ENCODE assay signal across 18 mouse cellular contexts in the genomic region with DNA sequence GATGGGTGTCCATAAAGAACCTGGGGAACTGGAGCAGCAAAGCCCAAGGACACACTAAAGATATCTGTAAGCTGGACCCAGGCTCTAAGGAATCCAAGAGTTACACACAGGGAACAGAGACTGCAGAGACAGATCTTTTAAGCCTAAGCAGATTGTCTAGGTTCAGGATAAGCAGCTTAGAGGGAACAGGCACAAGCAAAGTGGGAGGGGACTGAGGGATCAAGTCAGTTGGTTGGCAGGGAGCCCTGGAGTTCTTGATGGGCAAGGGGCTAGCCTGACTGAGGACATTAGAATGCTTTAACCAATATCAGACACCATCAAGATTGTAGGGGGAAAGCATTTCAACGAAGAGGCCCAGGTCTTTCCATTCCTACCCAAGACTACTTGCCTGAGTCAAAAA. TPM values are rescaled to one million over a fixed set of nuclear protein-coding genes. Genes with fewer than 3 reads are reported as not detected.
DNase-seq lines count a peak whose midpoint lies in the region; ATAC-seq and TF ChIP-seq lines count a peak whose summit lies in the region.
"Had no signal": no experiment of that assay in that cellular context is flagged by ENCODE, and none has a peak within 500 bp of the region (broad histone marks: within the 10 kb centered on the region; RNA-seq: fewer than 3 reads in every experiment).

No protein-coding gene starts in this region.

- no peak for ATAC-seq in liver, embryonic 13.5 days (ENCODE audit: low read depth)
- ATAC-seq in liver, embryonic 11.5 days (replicated peaks; ENCODE audit: low FRiP score), result no peak
- ATAC-seq: forebrain, embryonic 13.5 days had no signal

- peak overlapping the region; percentile 33 for H3K9ac ChIP-seq in liver, embryonic 13.5 days
- H3K9ac ChIP-seq in liver, embryonic 11.5 days (ENCODE audit: low read depth, low read length), result no peak overlapping the region
- H3K9ac ChIP-seq in MEL (ENCODE audit: control insufficient read depth, low read depth, low read length, poor library complexity, severe bottlenecking), result no peak overlapping the region; the same call in 1 of the 2 replicates
- H3K9ac ChIP-seq: forebrain, embryonic 13.5 days; limb, embryonic 13.5 days; lung, embryonic 14.5 days; neural tube, embryonic 15.5 days had no signal

- no peaks in the 10 kb centered on the region for H3K9me3 ChIP-seq in liver, embryonic 13.5 days (replicated peaks)
- H3K9me3 ChIP-seq in liver, embryonic 11.5 days (ENCODE audit: control insufficient read depth, low read length), result no peaks in the 10 kb centered on the region
- H3K9me3 ChIP-seq in MEL (replicated peaks; ENCODE audit: insufficient read depth, low read length), result no peaks in the 10 kb centered on the region
- H3K9me3 ChIP-seq: forebrain, embryonic 13.5 days; hindbrain, embryonic 10.5 days; limb, embryonic 13.5 days; neural tube, embryonic 15.5 days had no signal

- H3K36me3 ChIP-seq in liver, embryonic 13.5 days, result no peaks in the 10 kb centered on the region
- no peaks in the 10 kb centered on the region for H3K36me3 ChIP-seq in liver, embryonic 11.5 days (ENCODE audit: control insufficient read depth, insufficient read depth, low read length)
- peaks cover 0 to 47% of the 10 kb centered on the region in 2 experiments; a peak in 3 of 4 replicates for H3K36me3 ChIP-seq in MEL (ENCODE audit: control insufficient read depth in 1 of 2, insufficient read depth in 2 of 2, low read length in 2 of 2)
- H3K36me3 ChIP-seq in kidney, adult 2 months (ENCODE audit: control insufficient read depth, insufficient read depth, low read length), result no peaks in the 10 kb centered on the region
- H3K36me3 ChIP-seq: hindbrain, embryonic 10.5 days; limb, embryonic 13.5 days; neural tube, embryonic 15.5 days had no signal

- TF ChIP-seq RAD21 in MEL (IDR thresholded peaks at IDR 0.05; ENCODE audit: low read depth, low read length), result no peak

- H3K27ac ChIP-seq in liver, embryonic 13.5 days, result peak overlapping the region; percentile 98; the same call in 1 of the 2 replicates
- H3K27ac ChIP-seq in liver, embryonic 11.5 days (ENCODE audit: low read depth, low read length), result no peak overlapping the region
- H3K27ac ChIP-seq in MEL (ENCODE audit: control insufficient read depth, low read depth, low read length), result peak overlapping the region; percentile 43; the same call in 1 of the 2 replicates
- no peak overlapping the region for H3K27ac ChIP-seq in kidney, adult 2 months (ENCODE audit: insufficient read depth, low read depth, low read length)
- H3K27ac ChIP-seq: forebrain, embryonic 13.5 days; hindbrain, embryonic 10.5 days; limb, embryonic 13.5 days; neural tube, embryonic 15.5 days had no signal

- TF ChIP-seq CTCF in MEL (IDR thresholded peaks at IDR 0.05 in 2 of 3, conservative IDR thresholded peaks at IDR 0.05 in 1 of 3; ENCODE audit: control insufficient read depth in 1 of 3, insufficient read depth in 1 of 3, low read depth in 2 of 3, low read length in 3 of 3, poor library complexity in 1 of 3, severe bottlenecking in 1 of 3), result no peak
- TF ChIP-seq CTCF in kidney, adult 2 months (conservative IDR thresholded peaks at IDR 0.05; ENCODE audit: insufficient read depth, insufficient read length, low read depth, low read length), result no peak

- H3K79me2 ChIP-seq in MEL (ENCODE audit: control insufficient read depth, insufficient read depth, low read length, poor library complexity), result no peaks in the 10 kb centered on the region

- TF ChIP-seq POLR2A in MEL (IDR thresholded peaks at IDR 0.05; ENCODE audit: control insufficient read depth in 1 of 2, insufficient read depth in 1 of 2, low read depth in 1 of 2, low read length in 2 of 2, poor library complexity in 1 of 2), result no peak
- no peak for TF ChIP-seq POLR2A in kidney, adult 2 months (IDR thresholded peaks at IDR 0.05; ENCODE audit: low read depth, low read length)

- DNase-seq in adrenal gland, adult 2 months, result peak; percentile 50
- no peak for DNase-seq in adrenal gland, postnatal 14 days
- no peak for DNase-seq in liver, embryonic 13.5 days
- DNase-seq in liver, embryonic 11.5 days (ENCODE audit: low spot score), result no peak
- peak; percentile 49 for DNase-seq in MEL (ENCODE audit: low read depth, low spot score)
- peak; percentile 37 for DNase-seq in retina, embryonic 14.5 days (ENCODE audit: low spot score)
- DNase-seq in kidney, adult 2 months, result no peak
- DNase-seq: cerebellum, adult 9-10 months; kidney, adult 11 months; kidney, postnatal 4 days; lung, embryonic 14.5 days; thymus, postnatal 25 days had no signal

- no peak for TF ChIP-seq EP300 in MEL (IDR thresholded peaks at IDR 0.05; ENCODE audit: low read depth in 1 of 2, low read length in 2 of 2)

- no peak overlapping the region for H3K4me2 ChIP-seq in liver, embryonic 13.5 days
- no peak overlapping the region for H3K4me2 ChIP-seq in liver, embryonic 11.5 days
- H3K4me2 ChIP-seq: forebrain, embryonic 13.5 days; limb, embryonic 13.5 days; lung, embryonic 14.5 days; neural tube, embryonic 15.5 days had no signal

- H3K4me3 ChIP-seq in liver, embryonic 13.5 days (replicated peaks), result no peak overlapping the region
- H3K4me3 ChIP-seq in liver, embryonic 11.5 days (ENCODE audit: low read depth, low read length), result no peak overlapping the region
- H3K4me3 ChIP-seq in MEL (ENCODE audit: control insufficient read depth in 1 of 2, insufficient read depth in 1 of 2, low read depth in 2 of 2, low read length in 2 of 2), result no peak overlapping the region; a peak in 1 of 4 replicates
- no peak overlapping the region for H3K4me3 ChIP-seq in kidney, adult 2 months (ENCODE audit: insufficient read depth, low read depth, low read length)
- H3K4me3 ChIP-seq: forebrain, embryonic 13.5 days; hindbrain, embryonic 10.5 days; limb, embryonic 13.5 days; neural tube, embryonic 15.5 days had no signal

- H3K27me3 ChIP-seq in liver, embryonic 13.5 days, result no peaks in the 10 kb centered on the region
- no peaks in the 10 kb centered on the region for H3K27me3 ChIP-seq in liver, embryonic 11.5 days (replicated peaks; ENCODE audit: control insufficient read depth, insufficient read depth, low read length)
- H3K27me3 ChIP-seq in MEL (ENCODE audit: control insufficient read depth in 1 of 2, insufficient read depth in 2 of 2, low read length in 2 of 2), result no peaks in the 10 kb centered on the region
- H3K27me3 ChIP-seq in kidney, adult 2 months (replicated peaks; ENCODE audit: control insufficient read depth, insufficient read depth, low read length), result no peaks in the 10 kb centered on the region
- H3K27me3 ChIP-seq: forebrain, embryonic 13.5 days; limb, embryonic 13.5 days; neural tube, embryonic 15.5 days had no signal

- peaks cover 82% of the 10 kb centered on the region for H3K4me1 ChIP-seq in liver, embryonic 13.5 days (replicated peaks)
- peaks cover 56% of the 10 kb centered on the region for H3K4me1 ChIP-seq in liver, embryonic 11.5 days (replicated peaks; ENCODE audit: control insufficient read depth, insufficient read depth, low read length)
- H3K4me1 ChIP-seq in MEL (ENCODE audit: control insufficient read depth in 1 of 2, insufficient read depth in 2 of 2, low read length in 2 of 2), result peaks cover 28 to 53% of the 10 kb centered on the region in 2 experiments
- H3K4me1 ChIP-seq in kidney, adult 2 months (ENCODE audit: control insufficient read depth, insufficient read depth, low read length), result no peaks in the 10 kb centered on the region
- H3K4me1 ChIP-seq: neural tube, embryonic 15.5 days had no signal

- 74% methylated on average over 1 of the region's 1 CpGs for WGBS in liver, embryonic 13.5 days (ENCODE audit: insufficient replicate concordance)
- WGBS in liver, embryonic 11.5 days, result 67% methylated on average over 1 of the region's 1 CpGs
- 80% methylated on average over 1 of the region's 1 CpGs for WGBS in kidney, adult 2 months

RNA-seq across cellular contexts. Expression of a gene that starts 1.6 kb away (rescaled TPM):
- total RNA-seq in adrenal gland, adult 2 months (2021), result 10 to 100 TPM; 12.3 to 13.1 TPM
- 7.9 and 10.1 TPM in 2 replicates for polyA plus RNA-seq in adrenal gland, adult 2 months (2012; rRNA removed)
- 9.8 and 12.6 TPM in 2 replicates for total RNA-seq in adrenal gland, postnatal 14 days (2021)
- 2.6 and 3.1 TPM in 2 replicates for polyA plus RNA-seq in liver, embryonic 13.5 days (2015; fragmentation: Nextera tagmentation; extraction: Ambion mirVana)
- 4.2 and 5.4 TPM in 2 replicates for polyA plus RNA-seq in liver, embryonic 11.5 days (2014; fragmentation: Nextera tagmentation; extraction: Ambion mirVana)
- total RNA-seq in MEL (2012; rRNA removed), result 4.7 and 6.4 TPM in 2 replicates
- polyA plus RNA-seq in MEL (2012; ENCODE audit: insufficient read depth in 1 of 2, insufficient read length in 2 of 2, low read depth in 1 of 2, low replicate concordance in 2 of 2, missing spikeins in 1 of 2), result 10 to 100 TPM in 1 of 2 experiments, not detected in 1; 12.4 TPM
- polyA plus RNA-seq in kidney, adult 2 months (2012; rRNA removed), result 0.61 TPM in 2 replicates
- total RNA-seq: left cerebral cortex, postnatal 25 days; megakaryocyte, adult 5-6 weeks had no signal

RNA-seq across cellular contexts. Expression of a gene that starts 7.7 kb away (rescaled TPM):
- 100 to 1,000 TPM; 121 to 151 TPM for total RNA-seq in adrenal gland, adult 2 months (2021)
- polyA plus RNA-seq in adrenal gland, adult 2 months (2012; rRNA removed), result 721 and 995 TPM in 2 replicates
- total RNA-seq in adrenal gland, postnatal 14 days (2021), result 117 and 124 TPM in 2 replicates
- polyA plus RNA-seq in liver, embryonic 13.5 days (2015; fragmentation: Nextera tagmentation; extraction: Ambion mirVana), result 46.0 and 48.2 TPM in 2 replicates
- polyA plus RNA-seq in liver, embryonic 11.5 days (2014; fragmentation: Nextera tagmentation; extraction: Ambion mirVana), result 119 and 123 TPM in 2 replicates
- 54.9 and 69.1 TPM in 2 replicates for total RNA-seq in MEL (2012; rRNA removed)
- 100 to 1,000 TPM in 1 of 2 experiments, not detected in 1; 201 TPM for polyA plus RNA-seq in MEL (2012; ENCODE audit: insufficient read depth in 1 of 2, insufficient read length in 2 of 2, low read depth in 1 of 2, low replicate concordance in 2 of 2, missing spikeins in 1 of 2)
- 59.0 and 86.6 TPM in 2 replicates for polyA plus RNA-seq in kidney, adult 2 months (2012; rRNA removed)

RNA-seq across cellular contexts. Expression of a gene that starts 49.5 kb away (rescaled TPM):
- total RNA-seq in adrenal gland, adult 2 months (2021), result 10 to 100 TPM; 16.8 to 19.7 TPM
- polyA plus RNA-seq in adrenal gland, adult 2 months (2012; rRNA removed), result 13.4 and 14.8 TPM in 2 replicates
- total RNA-seq in adrenal gland, postnatal 14 days (2021), result 11.2 and 12.3 TPM in 2 replicates
- 17.9 and 19.6 TPM in 2 replicates for polyA plus RNA-seq in liver, embryonic 13.5 days (2015; fragmentation: Nextera tagmentation; extraction: Ambion mirVana)
- 21.2 and 22.8 TPM in 2 replicates for polyA plus RNA-seq in liver, embryonic 11.5 days (2014; fragmentation: Nextera tagmentation; extraction: Ambion mirVana)
- total RNA-seq in MEL (2012; rRNA removed), result 1.3 and 1.4 TPM in 2 replicates
- polyA plus RNA-seq in MEL (2012; ENCODE audit: insufficient read depth in 1 of 2, insufficient read length in 2 of 2, low read depth in 1 of 2, low replicate concordance in 2 of 2, missing spikeins in 1 of 2), result 1 to 10 TPM in 1 of 2 experiments, not detected in 1; 7.4 TPM
- 23.4 and 23.9 TPM in 2 replicates for polyA plus RNA-seq in kidney, adult 2 months (2012; rRNA removed)

RNA-seq across cellular contexts. Expression of a gene that starts 51.8 kb away (rescaled TPM):
- total RNA-seq in adrenal gland, adult 2 months (2021), result 100 to 1,000 TPM; 117 to 136 TPM
- 13.8 and 14.0 TPM in 2 replicates for polyA plus RNA-seq in adrenal gland, adult 2 months (2012; rRNA removed)
- 134 and 140 TPM in 2 replicates for total RNA-seq in adrenal gland, postnatal 14 days (2021)
- polyA plus RNA-seq in liver, embryonic 13.5 days (2015; fragmentation: Nextera tagmentation; extraction: Ambion mirVana), result 67.8 and 83.4 TPM in 2 replicates
- 146 and 170 TPM in 2 replicates for polyA plus RNA-seq in liver, embryonic 11.5 days (2014; fragmentation: Nextera tagmentation; extraction: Ambion mirVana)
- 92.1 and 111 TPM in 2 replicates for total RNA-seq in MEL (2012; rRNA removed)
- 10 to 100 TPM; 74.2 to 96.4 TPM for polyA plus RNA-seq in MEL (2012; ENCODE audit: insufficient read depth in 1 of 2, insufficient read length in 2 of 2, low read depth in 1 of 2, low replicate concordance in 2 of 2, missing spikeins in 1 of 2)
- 21.3 and 31.0 TPM in 2 replicates for polyA plus RNA-seq in kidney, adult 2 months (2012; rRNA removed)

Comparison
In these comparisons a context has a peak if more than half of its experiments do, and no peak if none do; other contexts are left out.
1. DNase-seq: peak in adrenal gland, adult 2 months (single experiment), MEL (single experiment) and retina, embryonic 14.5 days (single experiment); none in adrenal gland, postnatal 14 days (single experiment), liver, embryonic 13.5 days (single experiment), liver, embryonic 11.5 days (single experiment) and kidney, adult 2 months (single experiment).
2. H3K27ac ChIP-seq: peak in liver, embryonic 13.5 days (single experiment) and MEL (single experiment); none in liver, embryonic 11.5 days (single experiment) and kidney, adult 2 months (single experiment).